Mouse (Mus musculus): ENCODE results near the gene Mlh3. TPM values are rescaled to one million over a fixed set of nuclear protein-coding genes. Genes with fewer than 3 reads are reported as not detected.

Gene Mlh3
- polyA plus RNA-seq, 1 experiment from 2014 or later, result 10.2 TPM

DNA sequence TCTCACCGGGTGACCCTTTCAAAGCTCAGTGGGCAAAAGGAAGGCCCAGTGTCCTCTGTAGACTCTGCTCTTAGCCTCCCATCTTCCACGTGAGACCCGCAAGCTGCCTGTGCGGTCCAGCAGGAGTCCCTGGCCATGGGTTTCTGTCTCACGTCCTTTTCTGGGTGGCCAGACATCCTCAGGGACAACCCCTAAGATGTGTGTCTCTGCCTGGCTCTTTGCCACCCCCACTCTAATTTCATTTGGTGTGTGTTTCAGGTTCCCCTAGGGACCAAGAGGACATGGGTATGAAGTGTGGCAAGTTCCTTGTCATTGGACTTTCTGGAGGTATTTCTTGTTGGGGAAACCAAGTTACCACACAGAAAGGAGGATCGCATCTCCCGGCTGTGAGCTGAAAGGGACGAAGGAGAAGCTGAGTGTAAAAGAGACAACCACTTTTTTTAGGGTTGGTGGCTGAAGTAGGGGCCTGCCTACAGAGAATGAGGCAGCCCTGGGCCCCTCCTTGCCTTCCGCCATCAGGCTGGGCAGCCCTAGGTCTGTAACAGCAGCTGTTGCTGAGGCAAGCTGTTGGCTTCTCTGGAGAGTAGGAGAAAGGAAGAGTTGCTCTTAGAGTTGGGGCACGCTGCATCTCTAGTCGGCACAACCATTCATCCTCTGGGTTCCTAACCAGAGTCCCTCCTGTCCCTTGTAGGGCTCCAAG, 76.3 kb downstream of the Mlh3 start:
- no peak for DNase-seq
- no peaks in the 10 kb centered on the region for H3K27me3 ChIP-seq (ENCODE audit: control insufficient read depth, insufficient read depth, low read length)
- 0 out of 2 replicates have a peak, but pooled peaks cover 4% of the 10 kb centered on the region for H3K4me1 ChIP-seq (ENCODE audit: control insufficient read depth, insufficient read depth, low read length)
- H3K9ac ChIP-seq (replicated peaks; ENCODE audit: low read length), result no peak overlapping the region
- H3K4me3 ChIP-seq (replicated peaks; ENCODE audit: low read depth, low read length), result no peak overlapping the region
- 92% methylated on average over 11 of the region's 11 CpGs for WGBS
- no peak for ATAC-seq (ENCODE audit: low FRiP score, low TSS enrichment)
- H3K4me2 ChIP-seq (ENCODE audit: low read length), result no peak overlapping the region
- no peaks in the 10 kb centered on the region for H3K36me3 ChIP-seq (ENCODE audit: control insufficient read depth, insufficient read depth, low read length)
- no peaks in the 10 kb centered on the region for H3K9me3 ChIP-seq (ENCODE audit: control insufficient read depth, low read length)
- no peak overlapping the region for H3K27ac ChIP-seq (replicated peaks; ENCODE audit: low read depth, low read length)

DNA sequence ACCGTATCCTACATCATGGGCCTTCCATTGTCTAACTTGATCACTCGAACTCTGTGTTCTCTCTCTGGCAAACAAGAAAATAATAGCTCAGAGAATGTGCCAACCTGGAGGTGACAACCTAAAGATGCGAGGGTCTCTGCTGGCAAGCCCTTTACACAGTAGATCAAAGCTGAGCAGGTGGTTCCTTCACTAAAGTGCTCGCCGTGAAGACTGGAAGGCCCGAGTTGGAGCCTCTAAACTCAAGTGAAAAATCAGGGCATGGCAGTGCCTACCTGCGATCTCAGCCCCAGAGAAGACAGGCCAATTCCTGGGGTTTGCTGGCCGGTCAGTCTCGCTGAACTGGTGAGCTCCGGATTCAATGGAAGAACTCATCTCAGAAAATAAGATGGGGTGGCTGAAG, 77.3 kb downstream of the Mlh3 start:
- Histone ChIP-seq H3K27me3 (ENCODE audit: control insufficient read depth, insufficient read depth, low read length) (no peaks in the 10 kb centered on the region), H3K4me1 (ENCODE audit: control insufficient read depth, insufficient read depth, low read length) (0 out of 2 replicates have a peak, but pooled peaks cover 4% of the 10 kb centered on the region), H3K9ac (replicated peaks; ENCODE audit: low read length) (no peak overlapping the region), H3K36me3 (ENCODE audit: control insufficient read depth, insufficient read depth, low read length) (no peaks in the 10 kb centered on the region), H3K9me3 (ENCODE audit: control insufficient read depth, low read length) (no peaks in the 10 kb centered on the region), H3K4me3 (replicated peaks; ENCODE audit: low read depth, low read length) (no peak overlapping the region), H3K4me2 (ENCODE audit: low read length) (no peak overlapping the region), H3K27ac (replicated peaks; ENCODE audit: low read depth, low read length) (no peak overlapping the region)
- ATAC-seq (ENCODE audit: low FRiP score, low TSS enrichment), result no peak
- DNase-seq, result no peak
- 80% methylated on average over 10 of the region's 10 CpGs for WGBS

DNA sequence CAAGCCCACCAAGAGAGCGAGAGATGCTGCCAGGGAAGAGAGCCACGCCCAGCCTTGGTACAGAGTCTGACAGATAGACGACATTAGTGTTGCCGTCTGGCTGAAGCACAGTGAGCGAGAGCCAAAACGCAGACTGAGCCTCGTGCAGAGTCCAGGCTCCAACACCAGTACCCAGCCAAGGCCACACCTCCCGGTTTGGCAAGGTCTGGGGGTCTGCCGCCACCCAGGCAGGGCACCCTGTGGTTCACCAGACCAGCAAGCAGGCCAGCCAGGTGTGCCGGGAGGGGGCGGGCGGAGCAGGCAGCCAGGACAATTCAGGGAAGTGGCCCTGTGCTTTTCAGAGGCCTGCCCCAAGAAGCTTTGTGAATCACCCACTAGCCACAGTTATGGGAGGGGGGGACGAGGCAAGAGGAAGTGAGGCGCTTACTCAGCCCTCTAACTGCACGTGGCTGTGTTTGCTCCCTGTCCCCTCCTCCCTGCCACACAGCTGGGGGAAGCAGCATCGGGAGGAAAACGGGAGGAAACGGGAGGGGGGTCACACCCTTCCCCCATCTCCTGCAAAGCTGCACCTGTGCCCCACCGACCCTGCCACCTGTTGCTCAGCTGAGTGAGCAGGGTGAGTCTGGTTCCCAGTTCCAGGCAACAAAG, 77.8 kb downstream of the Mlh3 start:
- Histone ChIP-seq H3K27ac (replicated peaks; ENCODE audit: low read depth, low read length) (no peak overlapping the region), H3K4me3 (replicated peaks; ENCODE audit: low read depth, low read length) (no peak overlapping the region), H3K36me3 (ENCODE audit: control insufficient read depth, insufficient read depth, low read length) (no peaks in the 10 kb centered on the region), H3K9ac (replicated peaks; ENCODE audit: low read length) (no peak overlapping the region), H3K4me2 (ENCODE audit: low read length) (no peak overlapping the region), H3K9me3 (ENCODE audit: control insufficient read depth, low read length) (no peaks in the 10 kb centered on the region), H3K4me1 (ENCODE audit: control insufficient read depth, insufficient read depth, low read length) (0 out of 2 replicates have a peak, but pooled peaks cover 4% of the 10 kb centered on the region), H3K27me3 (ENCODE audit: control insufficient read depth, insufficient read depth, low read length) (no peaks in the 10 kb centered on the region)
- DNase-seq (no peak), ATAC-seq (ENCODE audit: low FRiP score, low TSS enrichment) (no peak)
- WGBS, result 33% methylated on average over 19 of the region's 19 CpGs

DNA sequence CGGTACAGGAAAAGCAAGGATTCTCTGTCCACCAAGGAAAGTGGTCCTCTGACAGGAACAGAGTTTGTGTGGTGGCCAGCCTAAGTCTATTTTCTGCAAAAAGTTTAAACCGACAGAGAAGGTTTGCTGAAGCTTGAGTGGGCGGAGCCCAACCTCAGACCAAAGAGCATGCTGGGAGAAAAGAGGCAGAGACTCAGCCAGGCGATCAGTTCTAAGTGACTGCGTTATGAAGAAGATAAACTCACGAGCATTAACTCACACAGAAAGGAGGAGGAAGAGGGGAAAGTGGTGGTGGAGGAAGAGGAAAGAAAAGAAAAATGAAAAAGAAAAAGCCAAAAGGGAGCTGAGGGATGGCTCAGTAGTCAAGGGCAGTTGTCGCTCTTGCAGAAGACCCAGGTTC, 80.1 kb downstream of the Mlh3 start:
- Histone ChIP-seq H3K9ac (replicated peaks; ENCODE audit: low read length) (no peak overlapping the region), H3K4me1 (ENCODE audit: control insufficient read depth, insufficient read depth, low read length) (0 out of 2 replicates have a peak, but pooled peaks cover 4% of the 10 kb centered on the region), H3K36me3 (ENCODE audit: control insufficient read depth, insufficient read depth, low read length) (no peaks in the 10 kb centered on the region), H3K9me3 (ENCODE audit: control insufficient read depth, low read length) (no peaks in the 10 kb centered on the region), H3K27me3 (ENCODE audit: control insufficient read depth, insufficient read depth, low read length) (no peaks in the 10 kb centered on the region), H3K4me3 (replicated peaks; ENCODE audit: low read depth, low read length) (no peak overlapping the region), H3K4me2 (ENCODE audit: low read length) (no peak overlapping the region), H3K27ac (replicated peaks; ENCODE audit: low read depth, low read length) (no peak overlapping the region)
- DNase-seq (no peak), ATAC-seq (ENCODE audit: low FRiP score, low TSS enrichment) (no peak)
- 83% methylated on average over 7 of the region's 7 CpGs for WGBS

DNA sequence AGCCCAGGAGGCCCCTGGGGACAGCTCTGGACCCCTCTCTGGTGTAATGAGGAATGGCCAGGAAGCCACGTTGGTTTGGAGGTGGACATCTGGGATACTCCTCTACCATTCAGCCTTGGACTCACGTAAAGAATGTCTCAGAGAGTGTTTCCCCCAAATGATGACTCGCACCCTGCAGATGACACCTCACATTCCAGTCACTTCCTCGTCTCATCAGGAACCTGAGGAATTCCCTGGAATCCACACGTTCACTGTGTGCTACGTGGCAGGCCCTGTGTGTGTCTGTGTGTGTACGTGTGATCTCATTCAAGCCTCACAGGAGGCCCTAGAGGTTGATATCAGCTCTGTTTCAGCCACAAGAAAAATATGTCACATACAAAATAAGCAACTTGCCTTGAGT, 84.0 kb downstream of the Mlh3 start:
- H3K9me3 ChIP-seq (ENCODE audit: control insufficient read depth, low read length), result no peaks in the 10 kb centered on the region
- no peaks in the 10 kb centered on the region for H3K27me3 ChIP-seq (ENCODE audit: control insufficient read depth, insufficient read depth, low read length)
- H3K4me2 ChIP-seq (ENCODE audit: low read length), result no peak overlapping the region
- DNase-seq, result no peak
- peaks cover 12% of the 10 kb centered on the region for H3K4me1 ChIP-seq (ENCODE audit: control insufficient read depth, insufficient read depth, low read length)
- H3K4me3 ChIP-seq (replicated peaks; ENCODE audit: low read depth, low read length), result no peak overlapping the region
- no peaks in the 10 kb centered on the region for H3K36me3 ChIP-seq (ENCODE audit: control insufficient read depth, insufficient read depth, low read length)
- WGBS, result 81% methylated on average over 7 of the region's 7 CpGs
- no peak for ATAC-seq (ENCODE audit: low FRiP score, low TSS enrichment)
- no peak overlapping the region for H3K27ac ChIP-seq (replicated peaks; ENCODE audit: low read depth, low read length)
- no peak overlapping the region for H3K9ac ChIP-seq (replicated peaks; ENCODE audit: low read length)

DNA sequence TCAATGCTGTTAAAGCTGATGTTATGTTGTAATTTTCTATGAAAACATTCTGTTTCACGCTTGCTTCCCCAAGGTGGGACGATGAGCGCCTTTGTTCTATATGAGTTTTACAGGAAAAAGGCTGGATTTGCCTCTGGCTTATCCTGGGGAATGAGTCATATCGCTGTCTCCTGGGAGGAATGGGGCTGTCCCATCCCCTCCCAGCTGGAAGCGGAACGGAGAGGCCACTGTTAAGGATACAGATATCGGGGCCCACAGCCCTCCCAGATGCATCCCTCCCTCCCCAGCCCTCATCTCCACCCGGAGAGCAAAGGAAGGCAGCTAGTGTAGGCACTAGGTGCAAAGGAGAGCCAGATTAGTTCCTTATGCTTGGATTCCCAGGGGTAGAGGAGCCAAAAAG, 84.6 kb downstream of the Mlh3 start:
- Histone ChIP-seq H3K4me2 (ENCODE audit: low read length) (no peak overlapping the region), H3K36me3 (ENCODE audit: control insufficient read depth, insufficient read depth, low read length) (no peaks in the 10 kb centered on the region), H3K4me1 (ENCODE audit: control insufficient read depth, insufficient read depth, low read length) (peaks cover 12% of the 10 kb centered on the region), H3K27me3 (ENCODE audit: control insufficient read depth, insufficient read depth, low read length) (no peaks in the 10 kb centered on the region), H3K4me3 (replicated peaks; ENCODE audit: low read depth, low read length) (no peak overlapping the region), H3K9me3 (ENCODE audit: control insufficient read depth, low read length) (no peaks in the 10 kb centered on the region), H3K27ac (replicated peaks; ENCODE audit: low read depth, low read length) (no peak overlapping the region), H3K9ac (replicated peaks; ENCODE audit: low read length) (no peak overlapping the region)
- DNase-seq (no peak), ATAC-seq (ENCODE audit: low FRiP score, low TSS enrichment) (no peak)
- WGBS, result 72% methylated on average over 8 of the region's 8 CpGs

Small RNAs within 50 kb of the gene (microRNA-seq; reads per million reads assigned to microRNA genes)
- gene Mir6938, result not detected

Other genes with a start within 250 kb of the Mlh3 start
- gene Prox2, start 159.8 kb downstream of the Mlh3 start, polyA plus RNA-seq (2014; fragmentation: Nextera tagmentation; extraction: Ambion mirVana), result 1.7 and 2.1 TPM in 2 replicates
- gene Dlst, start 159.8 kb downstream of the Mlh3 start, polyA plus RNA-seq (2014; fragmentation: Nextera tagmentation; extraction: Ambion mirVana), result 67.9 and 98.0 TPM in 2 replicates
- gene Rps6kl1, start 119.3 kb downstream of the Mlh3 start, polyA plus RNA-seq (2014; fragmentation: Nextera tagmentation; extraction: Ambion mirVana), result 22.2 and 27.1 TPM in 2 replicates
- gene Pgf, start 92.8 kb downstream of the Mlh3 start, polyA plus RNA-seq (2014; fragmentation: Nextera tagmentation; extraction: Ambion mirVana), result 6.0 and 7.1 TPM in 2 replicates
- 77.1 and 78.7 TPM in 2 replicates for gene Eif2b2, start 51.1 kb downstream of the Mlh3 start, polyA plus RNA-seq (2014; fragmentation: Nextera tagmentation; extraction: Ambion mirVana)
- gene Acyp1, start 17.8 kb upstream of the Mlh3 start, polyA plus RNA-seq (2014; fragmentation: Nextera tagmentation; extraction: Ambion mirVana), result 56.5 and 63.7 TPM in 2 replicates
- gene Zc2hc1c, start 18.0 kb upstream of the Mlh3 start, polyA plus RNA-seq (2014; fragmentation: Nextera tagmentation; extraction: Ambion mirVana), result 1.1 and 1.6 TPM in 2 replicates
- 8.0 and 10.3 TPM in 2 replicates for gene Nek9, start 68.8 kb upstream of the Mlh3 start, polyA plus RNA-seq (2014; fragmentation: Nextera tagmentation; extraction: Ambion mirVana)
- gene Tmed10, start 104.2 kb upstream of the Mlh3 start, polyA plus RNA-seq (2014; fragmentation: Nextera tagmentation; extraction: Ambion mirVana), result 192 and 228 TPM in 2 replicates
- 1.1 and 1.2 TPM in 2 replicates for gene Fos, start 203.3 kb upstream of the Mlh3 start, polyA plus RNA-seq (2014; fragmentation: Nextera tagmentation; extraction: Ambion mirVana)